Mouse (Mus musculus) liver, embryonic 14.5 days (tissue): ENCODE results near the gene Rbm45. TPM values are rescaled to one million over a fixed set of nuclear protein-coding genes. Genes with fewer than 3 reads are reported as not detected.

ENCODE experiments used
- ATAC-seq: fragments of 200-750 bp; cut with Nextera tagmentation; 2 replicates; pipeline ENCODE4 v1.8.0; 2017; ENCODE audit warnings: moderate number of reproducible peaks, mild to moderate bottlenecking, moderate library complexity; ENCODE audit not compliant: insufficient read depth
- DNase-seq, 3 experiments: peaks; one replicate each; pipeline ENCODE4 v3.0.0-alpha.2; 2012 to 2013; ENCODE audit warnings: low read depth in 3 of 3, low spot score in 3 of 3
- H3K27ac ChIP-seq: fragments of 300-500 bp; sonication (generic); 2 replicates; pipeline ENCODE4 v1.5.1; 2014; ENCODE audit warnings: moderate library complexity, mild to moderate bottlenecking, control low read depth, inconsistent platforms
- H3K27me3 ChIP-seq: fragments of 300-500 bp; sonication (generic); 2 replicates; pipeline ENCODE4 v1.6.1; 2014; ENCODE audit warnings: mild to moderate bottlenecking, low read length, moderate library complexity; ENCODE audit not compliant: control insufficient read depth, insufficient read depth
- H3K36me3 ChIP-seq: fragments of 300-500 bp; sonication (generic); replicated peaks from 2 replicates; pipeline ENCODE4 v1.6.1; 2014; ENCODE audit warnings: low read depth; ENCODE audit not compliant: control insufficient read depth, insufficient read depth
- H3K4me1 ChIP-seq, 2 experiments: fragments of 200-500 bp in 1 of 2; fragments of 300-500 bp in 1 of 2; sonication (generic) in 1 of 2; replicated peaks; 2 replicates each; pipeline ENCODE4 v1.6.1; 2012 to 2014; ENCODE audit warnings: antibody characterized with exemption in 1 of 2, inconsistent platforms in 1 of 2, low read length in 1 of 2; ENCODE audit not compliant: control insufficient read depth in 2 of 2, insufficient read depth in 2 of 2
- H3K4me2 ChIP-seq: fragments of 300-500 bp; sonication (generic); 2 replicates; pipeline ENCODE4 v1.6.1; 2014; ENCODE audit warnings: low read depth, mild to moderate bottlenecking, control low read depth, moderate library complexity
- H3K4me3 ChIP-seq, 2 experiments: fragments of 200-500 bp in 1 of 2; fragments of 300-500 bp in 1 of 2; sonication (generic) in 1 of 2; 2 replicates each; pipeline ENCODE4 v1.5.1; 2012 to 2014; ENCODE audit warnings: low read depth in 2 of 2, low read length in 2 of 2, mild to moderate bottlenecking in 2 of 2, control low read depth in 1 of 2, inconsistent platforms in 1 of 2, moderate library complexity in 1 of 2; ENCODE audit not compliant: insufficient read depth in 1 of 2
- H3K9ac ChIP-seq: fragments of 300-500 bp; sonication (generic); replicated peaks from 2 replicates; pipeline ENCODE4 v1.6.1; 2014; ENCODE audit warnings: mild to moderate bottlenecking, control low read depth, moderate library complexity
- H3K9me3 ChIP-seq: fragments of 300-500 bp; sonication (generic); 2 replicates; pipeline ENCODE4 v1.6.1; 2016; ENCODE audit warnings: low read length, mixed read lengths; ENCODE audit not compliant: control insufficient read depth
- CTCF ChIP-seq: IDR thresholded peaks from 2 replicates; pipeline ENCODE4 v1.5.1; 2016; ENCODE audit warnings: antibody characterized with exemption, low read depth, control low read depth
- EP300 ChIP-seq: IDR thresholded peaks from 2 replicates; pipeline ENCODE4 v1.6.1; 2016; ENCODE audit warnings: antibody characterized with exemption, low read depth
- WGBS: fragments of 180-500 bp; shearing (Covaris S2); extraction: QIAGEN DNeasy Blood & Tissue Kit; methylation state at CpG from one replicate; pipeline ENCODE4 v1.1.7; 2014; ENCODE audit not compliant: insufficient replicate concordance; 5-methylcytosine and 5-hydroxymethylcytosine counted together
- polyA plus RNA-seq, 2 experiments: library from polyadenylated mRNA; depleted of rRNA in 1 of 2; stranded (reverse) in 1 of 2; unstranded in 1 of 2; fragments of >200 nt; fragmentation: Nextera tagmentation in 1 of 2; extraction: Ambion mirVana in 1 of 2; gene quantifications; 2 replicates each; pipeline versions ENCODE4 v1.2.1 to v1.2.3; 2012 to 2014

Gene Rbm45
- polyA plus RNA-seq, 2 experiments = 5.7 to 8.5 TPM

GRCm38 (mm10) chr2:76368861-76369660, 723 bp upstream of the Rbm45 start:
- H3K27ac ChIP-seq = no peak overlapping the region
- DNase-seq = no peak
- ATAC-seq = no peak
- TF ChIP-seq EP300 (no peak), CTCF (no peak)
- peaks cover 13 to 15% of the 10 kb centered on the region in 2 experiments for H3K4me1 ChIP-seq
- peak overlapping the region; percentile 83 for H3K4me2 ChIP-seq
- WGBS = 50% methylated on average over 12 of the region's 13 CpGs
- peak overlapping the region in 1 of 2 experiments; percentile 75; a peak in 2 of 4 replicates for H3K4me3 ChIP-seq
- H3K27me3 ChIP-seq = no peaks in the 10 kb centered on the region
- no peak overlapping the region for H3K9ac ChIP-seq
- no peaks in the 10 kb centered on the region for H3K9me3 ChIP-seq
- H3K36me3 ChIP-seq = peaks cover 14% of the 10 kb centered on the region; the same call in 1 of the 2 replicates

GRCm38 (mm10) chr2:76370656-76370922, 805 bp downstream of the Rbm45 start:
- Histone ChIP-seq H3K9me3 (no peaks in the 10 kb centered on the region), H3K27ac (no peak overlapping the region; the same call in 1 of the 2 replicates), H3K4me2 (peak overlapping the region; percentile 83), H3K9ac (peak overlapping the region; percentile 72), H3K36me3 (peaks cover 21% of the 10 kb centered on the region; the same call in 1 of the 2 replicates), H3K4me3 (peak overlapping the region; percentile 75 to 89), H3K4me1 (peaks cover 13 to 15% of the 10 kb centered on the region in 2 experiments), H3K27me3 (no peaks in the 10 kb centered on the region)
- no peak for TF ChIP-seq CTCF
- TF ChIP-seq EP300 = no peak
- ATAC-seq (peak; percentile 47; the same call in 1 of the 2 replicates), DNase-seq (peak in 1 of 3 experiments; percentile 17)
- WGBS = under 1% methylated on average over 7 of the region's 7 CpGs

- ATAC-seq (peak; percentile 59), DNase-seq (peak; percentile 53 to 63 (median 59))
- no peak overlapping the region for H3K27ac ChIP-seq
- TF ChIP-seq CTCF (no peak), EP300 (peak; percentile 74)
- no peak overlapping the region for H3K4me3 ChIP-seq
- H3K4me1 ChIP-seq = peaks cover 13 to 15% of the 10 kb centered on the region in 2 experiments
- H3K4me2 ChIP-seq = peak overlapping the region; percentile 83
- no peak overlapping the region for H3K9ac ChIP-seq
- peaks cover 24% of the 10 kb centered on the region for H3K36me3 ChIP-seq
- H3K27me3 ChIP-seq = no peaks in the 10 kb centered on the region
- 22% methylated on average over 4 of the region's 4 CpGs for WGBS
- H3K9me3 ChIP-seq = no peaks in the 10 kb centered on the region
Measured at GRCm38 (mm10) chr2:76372244-76372643, 2.5 kb downstream of the Rbm45 start.

- DNase-seq = no peak
Measured at GRCm38 (mm10) chr2:76374544-76375206, 4.9 kb downstream of the Rbm45 start.

GRCm38 (mm10) chr2:76378646-76379045, 8.9 kb downstream of the Rbm45 start:
- Histone ChIP-seq H3K4me3 (no peak overlapping the region), H3K9me3 (no peaks in the 10 kb centered on the region), H3K4me1 (no peaks in the 10 kb centered on the region), H3K27ac (no peak overlapping the region), H3K9ac (no peak overlapping the region), H3K27me3 (no peaks in the 10 kb centered on the region), H3K4me2 (no peak overlapping the region), H3K36me3 (peaks cover 51% of the 10 kb centered on the region)
- DNase-seq (no peak), ATAC-seq (no peak)
- 91% methylated on average over 19 of the region's 19 CpGs for WGBS
- TF ChIP-seq EP300 (no peak), CTCF (no peak)

More at GRCm38 (mm10) chr2:76374544-76375206, 4.9 kb downstream of the Rbm45 start:
- H3K9ac ChIP-seq = no peak overlapping the region
- no peaks in the 10 kb centered on the region for H3K27me3 ChIP-seq
- H3K4me1 ChIP-seq = peaks cover 9 to 11% of the 10 kb centered on the region in 2 experiments
- no peaks in the 10 kb centered on the region for H3K9me3 ChIP-seq
- H3K4me3 ChIP-seq = no peak overlapping the region
- H3K36me3 ChIP-seq = peaks cover 41% of the 10 kb centered on the region
- H3K27ac ChIP-seq = no peak overlapping the region
- H3K4me2 ChIP-seq = no peak overlapping the region
- ATAC-seq = no peak
- 86% methylated on average over 6 of the region's 6 CpGs for WGBS
- TF ChIP-seq EP300 (no peak), CTCF (no peak)
